Mouse (Mus musculus) splenic B cell, adult 2 months (primary cell): ENCODE data around the gene Wdr1.
A peak's percentile ranks its signal among the peaks of the same experiment; 100 is the strongest.
"Not testable (repeated sequence)": the region's sequence is repeated elsewhere in the genome, so short reads cannot be mapped to it uniquely, and the experiment has no call there.

ENCODE experiments used
- DNase-seq: peaks from one replicate; pipeline ENCODE4 v3.0.0-alpha.2; 2011; ENCODE audit warnings: low read depth, low spot score
- H3K27me3 ChIP-seq: 2 replicates; pipeline ENCODE4 v1.6.1; 2012; ENCODE audit warnings: mild to moderate bottlenecking, low read length, moderate library complexity, mixed read lengths; ENCODE audit not compliant: control insufficient read depth, poor library complexity, insufficient read depth, severe bottlenecking
- H3K36me3 ChIP-seq: 2 replicates; pipeline ENCODE4 v1.6.1; 2012; ENCODE audit warnings: mild to moderate bottlenecking, low read length, moderate library complexity, mixed read lengths; ENCODE audit not compliant: control insufficient read depth, poor library complexity, insufficient read depth, severe bottlenecking

The Wdr1 gene

DNA sequence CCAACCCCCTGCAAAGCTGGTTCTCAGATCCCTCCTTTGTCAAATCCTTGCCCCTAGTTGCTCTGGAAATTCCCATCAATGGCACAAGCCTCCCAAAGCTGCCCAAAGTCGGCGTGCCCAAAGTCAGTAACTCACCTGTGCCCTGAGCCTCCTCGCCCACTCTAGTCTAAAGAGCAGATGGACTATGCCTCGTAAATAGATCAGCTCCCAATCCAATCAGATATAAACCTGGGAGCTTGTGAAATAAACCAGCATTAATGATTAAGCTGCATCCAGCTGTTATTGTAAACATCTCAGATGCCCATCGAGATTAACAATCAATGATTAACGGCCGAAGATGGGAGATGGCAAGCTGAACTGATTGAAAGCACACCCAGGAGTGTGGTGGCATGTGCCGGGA is 71.3 kb downstream of the Wdr1 start:
- DNase-seq: no peak
- Histone ChIP-seq H3K27me3 (no peaks in the 10 kb centered on the region), H3K36me3 (no peaks in the 10 kb centered on the region)

DNA sequence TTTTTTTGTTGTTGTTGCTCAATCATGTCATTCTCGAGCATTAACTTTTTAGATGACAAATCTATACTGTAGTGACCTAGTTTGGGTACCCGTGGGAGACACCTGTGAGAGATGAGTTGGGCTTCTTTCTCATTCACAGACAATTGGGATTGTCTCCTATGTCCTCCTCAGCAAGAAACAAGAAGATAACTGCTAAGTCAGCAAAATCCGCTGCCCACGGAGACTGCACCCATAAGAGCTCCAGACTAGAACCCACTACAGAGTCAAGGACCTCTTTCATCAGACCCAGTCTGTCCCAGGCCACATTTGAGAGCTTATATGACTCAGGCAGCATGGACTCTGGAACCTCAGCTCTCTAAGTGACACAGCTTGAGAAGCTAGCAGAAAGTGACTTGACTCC is 73.3 kb downstream of the Wdr1 start:
- Histone ChIP-seq H3K36me3 (no peaks in the 10 kb centered on the region), H3K27me3 (no peaks in the 10 kb centered on the region)
- no peak for DNase-seq

GRCm38 (mm10) chr5:38488673-38489615 is 74.1 kb downstream of the Wdr1 start:
- H3K27me3 ChIP-seq: no peaks in the 10 kb centered on the region
- DNase-seq: no peak
- H3K36me3 ChIP-seq: no peaks in the 10 kb centered on the region

GRCm38 (mm10) chr5:38488026-38488425 is 75.0 kb downstream of the Wdr1 start:
- Histone ChIP-seq H3K36me3 (no peaks in the 10 kb centered on the region), H3K27me3 (no peaks in the 10 kb centered on the region)
- no peak for DNase-seq

- Histone ChIP-seq H3K27me3 (no peaks in the 10 kb centered on the region), H3K36me3 (no peaks in the 10 kb centered on the region)
- no peak for DNase-seq
Observed at GRCm38 (mm10) chr5:38487247-38487646, 75.8 kb downstream of the Wdr1 start.

DNA sequence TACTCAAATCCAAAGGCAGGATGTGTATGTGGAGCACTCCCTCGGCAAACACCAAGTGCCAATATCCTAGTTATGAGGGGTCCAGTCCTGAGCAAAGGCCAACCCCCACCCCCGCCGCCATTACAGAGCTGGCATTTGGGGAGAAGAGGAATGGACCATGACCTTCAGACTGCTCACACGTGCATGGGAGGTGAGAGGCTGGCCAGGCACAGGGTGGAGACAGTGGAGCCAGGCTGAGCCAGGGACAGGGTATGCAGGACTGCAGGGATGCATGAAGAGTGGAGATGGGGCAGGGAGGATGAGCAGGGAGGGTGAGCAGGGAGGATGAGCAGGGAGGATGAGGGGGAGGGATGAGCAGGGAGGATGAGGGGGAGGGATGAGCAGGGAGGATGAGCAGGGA is 77.1 kb downstream of the Wdr1 start:
- DNase-seq: no peak
- Histone ChIP-seq H3K36me3 (no peaks in the 10 kb centered on the region), H3K27me3 (no peaks in the 10 kb centered on the region)

GRCm38 (mm10) chr5:38483518-38484110 is 79.4 kb downstream of the Wdr1 start:
- Histone ChIP-seq H3K36me3 (no peaks in the 10 kb centered on the region), H3K27me3 (no peaks in the 10 kb centered on the region)
- DNase-seq: no peak

DNA sequence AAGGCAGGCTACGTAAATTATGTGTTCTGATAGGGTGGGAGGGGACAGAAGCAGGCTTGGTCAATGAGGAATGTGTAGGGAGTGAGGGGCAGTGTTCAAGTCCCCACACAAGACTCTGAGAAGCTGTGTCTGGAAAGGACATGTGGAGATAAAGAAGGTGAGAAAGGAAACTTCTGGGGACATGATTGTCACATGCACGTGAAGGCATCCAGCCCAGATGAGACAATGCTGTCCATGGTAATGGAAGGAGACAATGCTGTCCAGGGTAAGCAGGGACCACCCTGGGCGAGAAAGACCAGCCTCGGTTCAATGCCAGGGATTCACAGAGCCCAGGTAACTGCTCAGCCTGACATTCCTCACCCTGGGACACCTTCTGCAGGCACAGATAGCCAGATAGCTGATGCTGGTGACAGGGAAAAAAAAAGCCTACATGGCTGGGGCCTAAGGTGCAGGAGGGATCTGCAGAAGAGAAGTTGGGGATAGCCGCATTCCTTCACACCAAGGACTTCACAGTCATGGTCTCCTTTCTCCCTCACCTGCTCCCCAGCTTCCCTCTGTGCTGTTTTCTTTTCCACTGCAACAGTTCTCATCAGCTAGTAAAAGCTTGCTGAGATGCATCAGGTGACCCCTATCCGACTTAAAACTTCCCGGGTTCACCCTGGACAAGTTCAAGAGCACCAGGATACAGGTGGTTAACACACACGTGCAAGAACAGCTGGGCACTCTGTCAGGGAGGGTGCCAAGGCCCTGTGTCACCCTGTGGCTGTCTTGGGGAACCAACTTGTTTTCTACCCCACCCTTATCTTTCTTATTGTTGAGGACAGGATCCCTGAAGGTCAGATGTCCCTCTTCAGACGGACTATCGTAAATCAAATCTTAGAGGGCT is 82.0 kb downstream of the Wdr1 start:
- H3K36me3 ChIP-seq: no peaks in the 10 kb centered on the region; the same call in 1 of the 2 replicates
- no peak for DNase-seq
- no peaks in the 10 kb centered on the region for H3K27me3 ChIP-seq

DNA sequence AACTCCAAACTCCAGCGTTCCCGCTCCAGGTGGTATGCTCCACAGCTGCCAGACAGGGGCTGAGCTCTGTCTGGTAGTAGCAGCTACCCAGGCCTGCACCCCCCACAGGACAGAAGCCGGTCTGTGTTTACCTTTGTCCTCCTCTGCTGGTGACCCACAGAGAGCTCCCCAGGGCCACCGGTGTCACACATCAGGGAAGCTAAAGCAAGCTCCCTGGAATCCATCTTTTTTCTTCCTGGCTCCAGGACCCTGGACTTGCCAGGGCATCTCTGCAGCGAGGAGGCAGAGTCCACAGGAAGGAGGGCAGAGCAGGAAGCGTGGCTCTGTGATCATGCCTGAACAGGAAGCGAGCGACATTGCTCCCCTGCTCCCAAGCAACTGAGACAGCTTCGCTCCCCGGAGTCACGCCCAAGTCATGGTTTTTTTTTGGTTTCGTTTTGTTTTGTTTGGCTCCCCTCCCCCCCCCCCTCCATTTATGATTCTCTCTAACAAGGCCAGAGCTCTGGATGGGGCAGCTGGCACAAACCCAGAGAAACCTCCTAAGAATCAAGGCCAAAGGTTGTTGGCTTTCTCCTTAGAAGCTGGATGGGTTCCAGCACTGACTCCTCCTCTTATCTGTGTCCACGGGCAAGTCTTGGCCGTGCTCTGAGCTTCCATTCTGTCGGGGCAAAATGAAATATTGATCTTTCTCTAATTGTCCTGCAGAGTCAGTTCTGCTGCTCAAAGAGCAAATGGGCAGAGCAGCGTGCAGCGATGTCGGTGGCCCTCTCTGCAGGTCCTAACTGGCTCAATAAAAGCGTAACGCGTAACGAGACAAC is 82.9 kb downstream of the Wdr1 start:
- H3K27me3 ChIP-seq: no peaks in the 10 kb centered on the region
- DNase-seq: peak; percentile 60
- H3K36me3 ChIP-seq: no peaks in the 10 kb centered on the region; the same call in 1 of the 2 replicates

- DNase-seq, H3K36me3 ChIP-seq, H3K27me3 ChIP-seq: not testable (repeated sequence)
Observed at GRCm38 (mm10) chr5:38479545-38479907, 83.5 kb downstream of the Wdr1 start.

DNA sequence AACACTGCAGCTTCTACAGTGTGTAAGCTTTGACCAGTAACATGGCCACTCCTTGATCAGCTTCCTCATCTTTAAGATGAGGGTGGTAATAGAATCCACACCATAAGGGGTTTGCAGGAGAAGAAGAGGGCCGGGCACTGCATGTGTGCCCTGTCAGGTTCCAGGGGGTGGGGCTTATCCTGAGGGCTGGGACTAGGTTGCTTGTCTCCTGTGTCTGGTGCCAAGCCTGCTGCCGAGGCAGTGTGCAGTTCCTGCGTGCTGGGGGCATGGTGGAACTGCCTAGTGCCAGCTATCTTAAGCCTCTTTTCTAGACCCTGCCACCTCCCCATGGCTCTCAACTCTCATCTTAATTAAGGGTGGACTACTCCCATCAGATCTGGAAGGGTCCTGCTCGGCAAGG is 84.0 kb downstream of the Wdr1 start:
- Histone ChIP-seq H3K36me3 (no peaks in the 10 kb centered on the region; the same call in 1 of the 2 replicates), H3K27me3 (no peaks in the 10 kb centered on the region)
- DNase-seq: peak; percentile 19

DNA sequence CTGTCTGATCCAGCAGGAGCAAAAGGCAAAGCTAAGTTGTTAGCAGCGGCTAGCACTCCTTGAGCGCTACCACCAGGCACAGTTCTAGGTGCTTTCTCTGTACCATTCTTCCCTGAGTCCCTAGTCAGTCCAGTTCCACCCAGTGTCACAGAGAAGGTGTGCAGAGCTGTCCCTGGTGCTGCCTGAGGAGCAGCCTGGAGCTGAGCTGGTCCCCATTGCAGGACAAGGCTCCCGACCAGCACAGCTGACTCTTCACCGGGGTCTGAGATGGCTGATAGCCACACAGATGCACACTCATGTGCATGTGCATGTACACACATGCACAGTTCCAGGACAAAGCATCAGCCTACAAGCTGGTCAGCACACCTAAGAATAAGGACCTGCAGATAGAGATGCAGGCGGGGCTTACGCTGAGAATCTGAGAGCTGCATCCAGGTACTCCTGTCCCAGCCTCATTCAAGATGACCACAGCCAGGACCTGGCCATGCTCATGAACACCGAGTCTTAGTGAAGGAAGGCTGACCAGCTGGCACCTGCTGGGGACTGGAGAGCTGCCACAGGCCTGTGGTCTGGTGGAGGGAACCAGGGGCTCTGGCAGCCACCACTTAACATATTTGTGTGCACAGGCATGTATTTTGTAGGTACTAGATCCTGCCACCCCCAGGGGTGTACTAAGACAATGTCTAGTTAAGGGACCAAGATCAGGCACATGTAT is 85.1 kb downstream of the Wdr1 start:
- Histone ChIP-seq H3K36me3 (no peaks in the 10 kb centered on the region; the same call in 1 of the 2 replicates), H3K27me3 (no peaks in the 10 kb centered on the region)
- DNase-seq: no peak

- H3K27me3 ChIP-seq: no peaks in the 10 kb centered on the region
- H3K36me3 ChIP-seq: no peaks in the 10 kb centered on the region; the same call in 1 of the 2 replicates
- no peak for DNase-seq
Observed at GRCm38 (mm10) chr5:38476861-38477565, 86.0 kb downstream of the Wdr1 start.
